Mouse (Mus musculus) neural tube, embryonic 12.5 days (tissue): ENCODE measurements around the gene Pdzd7. TPM values are rescaled to one million over a fixed set of nuclear protein-coding genes. Genes with fewer than 3 reads are reported as not detected.
A peak's percentile ranks its signal among the peaks of the same experiment; 100 is the strongest.
"Not testable (repeated sequence)": the region's sequence is repeated elsewhere in the genome, so short reads cannot be mapped to it uniquely, and the experiment has no call there.

Source experiments
- ATAC-seq: fragments of 200-750 bp; cut with Nextera tagmentation; 2 replicates; pipeline ENCODE4 v1.8.0; 2017; ENCODE audit warnings: low read depth, mild to moderate bottlenecking, moderate TSS enrichment, moderate library complexity; ENCODE audit not compliant: low FRiP score
- H3K27ac ChIP-seq: fragments of 300-500 bp; sonication (generic); 2 replicates; pipeline ENCODE4 v1.5.1; 2016
- H3K27me3 ChIP-seq: fragments of 300-500 bp; sonication (generic); replicated peaks from 2 replicates; pipeline ENCODE4 v1.6.1; 2016; ENCODE audit warnings: mild to moderate bottlenecking
- H3K36me3 ChIP-seq: fragments of 300-500 bp; sonication (generic); 2 replicates; pipeline ENCODE4 v1.6.1; 2016; ENCODE audit warnings: mild to moderate bottlenecking
- H3K4me1 ChIP-seq: fragments of 300-500 bp; sonication (generic); 2 replicates; pipeline ENCODE4 v1.6.1; 2016
- H3K4me2 ChIP-seq: fragments of 300-500 bp; sonication (generic); replicated peaks from 2 replicates; pipeline ENCODE4 v1.6.1; 2016; ENCODE audit warnings: mild to moderate bottlenecking
- H3K4me3 ChIP-seq: fragments of 300-500 bp; sonication (generic); 2 replicates; pipeline ENCODE4 v1.5.1; 2016
- H3K9ac ChIP-seq: fragments of 300-500 bp; sonication (generic); 2 replicates; pipeline ENCODE4 v1.6.1; 2016; ENCODE audit warnings: mild to moderate bottlenecking
- H3K9me3 ChIP-seq: fragments of 300-500 bp; sonication (generic); 2 replicates; pipeline ENCODE4 v1.6.1; 2016; ENCODE audit warnings: mild to moderate bottlenecking
- WGBS: fragments of 180-500 bp; shearing (Covaris S2); methylation state at CpG from one replicate; pipeline ENCODE4 v1.1.7; 2016; 5-methylcytosine and 5-hydroxymethylcytosine counted together
- polyA plus RNA-seq: library from polyadenylated mRNA; unstranded; fragments of >200 nt; fragmentation: Nextera tagmentation; extraction: Ambion mirVana; gene quantifications from 2 replicates; pipeline ENCODE4 v1.2.1, GENCODE M21; 2016

The Pdzd7 gene
- polyA plus RNA-seq, 1 experiment from 2014 or later, result 0.63 TPM

GRCm38 (mm10) chr19:45038198-45038597 lies 7.3 kb downstream of the Pdzd7 start:
- not testable (repeated sequence) for H3K27ac ChIP-seq, H3K9ac ChIP-seq, H3K4me3 ChIP-seq, H3K4me1 ChIP-seq, H3K36me3 ChIP-seq, H3K9me3 ChIP-seq, ATAC-seq, H3K4me2 ChIP-seq
- WGBS, result 92% methylated on average over 7 of the region's 7 CpGs
- H3K27me3 ChIP-seq, result peaks cover 18% of the 10 kb centered on the region

DNA sequence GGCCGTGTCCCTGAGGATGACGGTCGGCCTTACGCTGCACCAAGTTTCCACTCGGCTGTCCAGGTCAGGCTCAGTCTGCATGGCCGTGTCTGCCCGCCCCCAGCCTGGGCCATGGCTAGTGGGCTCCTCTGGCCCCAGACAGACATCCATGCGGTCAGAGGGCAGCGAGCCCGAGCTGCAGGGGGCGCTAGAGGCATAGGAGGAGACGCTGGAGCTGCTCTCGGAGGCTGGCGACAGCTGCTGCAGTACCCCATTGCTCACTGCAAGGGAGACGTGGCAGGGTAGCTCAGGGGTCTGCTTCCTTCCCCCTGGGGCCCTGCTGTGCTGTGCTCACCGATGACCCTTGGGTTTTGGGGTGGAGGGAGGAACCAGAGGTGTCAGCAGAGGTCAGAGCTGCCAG lies 8.7 kb downstream of the Pdzd7 start:
- H3K9me3 ChIP-seq, result no peaks in the 10 kb centered on the region
- no peak overlapping the region for H3K4me2 ChIP-seq
- 28% methylated on average over 16 of the region's 16 CpGs for WGBS
- no peak overlapping the region for H3K27ac ChIP-seq
- ATAC-seq, result no peak
- H3K27me3 ChIP-seq, result peaks cover 18% of the 10 kb centered on the region
- H3K4me1 ChIP-seq, result peaks cover 20% of the 10 kb centered on the region; the same call in 1 of the 2 replicates
- no peak overlapping the region for H3K4me3 ChIP-seq
- no peaks in the 10 kb centered on the region for H3K36me3 ChIP-seq
- H3K9ac ChIP-seq, result no peak overlapping the region

- peaks cover 24% of the 10 kb centered on the region for H3K4me1 ChIP-seq
- WGBS, result 48% methylated on average over 17 of the region's 17 CpGs
These were observed 12.8 kb downstream of the Pdzd7 start for GRCm38 (mm10) chr19:45032570-45033332.

DNA sequence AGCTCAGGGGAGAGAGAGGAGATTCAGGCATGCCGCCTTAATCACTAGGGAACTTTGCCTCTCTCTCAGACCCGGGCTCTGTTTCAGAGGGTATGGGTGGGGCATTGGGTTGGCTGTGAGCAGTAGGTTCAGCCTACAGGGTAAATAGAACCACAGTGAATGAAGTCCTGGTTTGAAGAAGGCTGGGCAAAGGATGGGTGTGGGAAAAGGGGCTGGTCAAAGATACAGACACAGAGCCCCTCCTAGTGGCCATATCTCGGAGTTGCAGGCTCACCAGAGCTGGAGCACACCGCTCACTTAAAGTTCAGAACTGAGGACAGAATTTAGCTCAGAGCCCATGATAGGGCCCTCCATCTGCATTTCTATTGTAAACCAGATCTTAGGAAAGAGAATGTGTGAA lies 13.7 kb downstream of the Pdzd7 start:
- H3K9me3 ChIP-seq, result no peaks in the 10 kb centered on the region
- H3K4me3 ChIP-seq, result no peak overlapping the region
- peak; percentile 35; the same call in 1 of the 2 replicates for ATAC-seq
- H3K36me3 ChIP-seq, result peaks cover 15% of the 10 kb centered on the region
- 21% methylated on average over 4 of the region's 4 CpGs for WGBS
- no peak overlapping the region for H3K27ac ChIP-seq
- no peak overlapping the region for H3K4me2 ChIP-seq
- H3K9ac ChIP-seq, result no peak overlapping the region
- 0 out of 2 replicates have a peak, but pooled peaks cover 3% of the 10 kb centered on the region for H3K27me3 ChIP-seq
- peaks cover 28% of the 10 kb centered on the region for H3K4me1 ChIP-seq

More at GRCm38 (mm10) chr19:45032570-45033332, 12.8 kb downstream of the Pdzd7 start:
- Histone ChIP-seq H3K27ac (no peak overlapping the region), H3K4me2 (no peak overlapping the region), H3K9ac (no peak overlapping the region), H3K9me3 (no peaks in the 10 kb centered on the region), H3K27me3 (0 out of 2 replicates have a peak, but pooled peaks cover 3% of the 10 kb centered on the region), H3K4me3 (no peak overlapping the region), H3K36me3 (peaks cover 6% of the 10 kb centered on the region)
- ATAC-seq, result no peak

- no peak overlapping the region for H3K4me3 ChIP-seq
- H3K9me3 ChIP-seq, result no peaks in the 10 kb centered on the region
- H3K36me3 ChIP-seq, result peaks cover 22% of the 10 kb centered on the region
- peak; percentile 34; the same call in 1 of the 2 replicates for ATAC-seq
- H3K27ac ChIP-seq, result no peak overlapping the region
- H3K9ac ChIP-seq, result no peak overlapping the region
- H3K4me2 ChIP-seq, result peak overlapping the region; percentile 36
- WGBS, result 41% methylated on average over 20 of the region's 20 CpGs
- H3K4me1 ChIP-seq, result peaks cover 28% of the 10 kb centered on the region
- H3K27me3 ChIP-seq, result 0 out of 2 replicates have a peak, but pooled peaks cover 3% of the 10 kb centered on the region
These were observed 14.5 kb downstream of the Pdzd7 start for GRCm38 (mm10) chr19:45030746-45031693.

- Histone ChIP-seq H3K4me1 (peaks cover 28% of the 10 kb centered on the region), H3K27ac (no peak overlapping the region), H3K4me3 (no peak overlapping the region), H3K9me3 (no peaks in the 10 kb centered on the region), H3K9ac (no peak overlapping the region), H3K4me2 (no peak overlapping the region), H3K36me3 (peaks cover 31% of the 10 kb centered on the region), H3K27me3 (no peaks in the 10 kb centered on the region)
- WGBS, result 34% methylated on average over 8 of the region's 8 CpGs
- 0 out of 2 replicates have a peak, but pooled peaks have one; percentile 10 for ATAC-seq
These were observed 15.4 kb downstream of the Pdzd7 start for GRCm38 (mm10) chr19:45030111-45030510.

- Histone ChIP-seq H3K4me2 (no peak overlapping the region), H3K9ac (no peak overlapping the region), H3K27me3 (no peaks in the 10 kb centered on the region), H3K36me3 (peaks cover 35% of the 10 kb centered on the region), H3K4me1 (peaks cover 28% of the 10 kb centered on the region), H3K4me3 (no peak overlapping the region), H3K27ac (no peak overlapping the region), H3K9me3 (no peaks in the 10 kb centered on the region)
- 60% methylated on average over 9 of the region's 9 CpGs for WGBS
- no peak for ATAC-seq
These were observed 15.9 kb downstream of the Pdzd7 start for GRCm38 (mm10) chr19:45029571-45029970.

DNA sequence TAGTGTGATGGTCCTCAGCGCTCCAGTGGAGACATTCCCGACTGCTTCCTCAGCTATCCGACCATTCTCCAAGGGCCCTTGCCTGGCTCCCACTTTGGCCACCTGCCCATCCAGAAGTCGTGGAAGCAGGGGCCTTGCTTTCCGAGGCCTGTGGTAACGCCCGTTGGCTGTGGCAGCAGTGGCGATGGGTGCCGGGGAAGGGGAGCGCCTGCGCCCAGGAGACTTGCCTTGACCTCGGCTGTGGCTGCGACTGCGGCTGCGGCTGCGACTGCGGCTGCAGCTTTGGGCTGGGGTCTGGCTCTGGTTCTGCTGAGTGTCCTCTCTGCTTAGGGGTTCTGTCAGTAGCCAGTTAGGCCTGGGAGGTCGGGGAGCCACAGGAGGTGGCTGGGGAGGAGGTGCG lies 16.8 kb downstream of the Pdzd7 start:
- Histone ChIP-seq H3K4me1 (peaks cover 28% of the 10 kb centered on the region), H3K36me3 (peaks cover 41% of the 10 kb centered on the region), H3K4me3 (no peak overlapping the region), H3K27me3 (no peaks in the 10 kb centered on the region), H3K9me3 (no peaks in the 10 kb centered on the region), H3K27ac (no peak overlapping the region), H3K9ac (no peak overlapping the region), H3K4me2 (no peak overlapping the region)
- WGBS, result 66% methylated on average over 19 of the region's 19 CpGs
- no peak for ATAC-seq

- H3K4me3 ChIP-seq, result no peak overlapping the region
- no peak for ATAC-seq
- no peak overlapping the region for H3K9ac ChIP-seq
- no peak overlapping the region for H3K27ac ChIP-seq
- H3K4me2 ChIP-seq, result no peak overlapping the region
- peaks cover 47% of the 10 kb centered on the region for H3K36me3 ChIP-seq
- no peaks in the 10 kb centered on the region for H3K9me3 ChIP-seq
- WGBS, result 78% methylated on average over 6 of the region's 6 CpGs
- H3K27me3 ChIP-seq, result no peaks in the 10 kb centered on the region
- peaks cover 25% of the 10 kb centered on the region for H3K4me1 ChIP-seq
These were observed 17.7 kb downstream of the Pdzd7 start for GRCm38 (mm10) chr19:45027848-45028247.

- H3K9me3 ChIP-seq, result no peaks in the 10 kb centered on the region
- H3K36me3 ChIP-seq, result peaks cover 51% of the 10 kb centered on the region
- H3K9ac ChIP-seq, result no peak overlapping the region
- WGBS, result 73% methylated on average over 6 of the region's 6 CpGs
- ATAC-seq, result no peak
- no peak overlapping the region for H3K4me3 ChIP-seq
- H3K27me3 ChIP-seq, result no peaks in the 10 kb centered on the region
- no peak overlapping the region for H3K4me2 ChIP-seq
- H3K4me1 ChIP-seq, result peaks cover 18% of the 10 kb centered on the region
- no peak overlapping the region for H3K27ac ChIP-seq
These were observed 18.4 kb downstream of the Pdzd7 start for GRCm38 (mm10) chr19:45026958-45027670.

DNA sequence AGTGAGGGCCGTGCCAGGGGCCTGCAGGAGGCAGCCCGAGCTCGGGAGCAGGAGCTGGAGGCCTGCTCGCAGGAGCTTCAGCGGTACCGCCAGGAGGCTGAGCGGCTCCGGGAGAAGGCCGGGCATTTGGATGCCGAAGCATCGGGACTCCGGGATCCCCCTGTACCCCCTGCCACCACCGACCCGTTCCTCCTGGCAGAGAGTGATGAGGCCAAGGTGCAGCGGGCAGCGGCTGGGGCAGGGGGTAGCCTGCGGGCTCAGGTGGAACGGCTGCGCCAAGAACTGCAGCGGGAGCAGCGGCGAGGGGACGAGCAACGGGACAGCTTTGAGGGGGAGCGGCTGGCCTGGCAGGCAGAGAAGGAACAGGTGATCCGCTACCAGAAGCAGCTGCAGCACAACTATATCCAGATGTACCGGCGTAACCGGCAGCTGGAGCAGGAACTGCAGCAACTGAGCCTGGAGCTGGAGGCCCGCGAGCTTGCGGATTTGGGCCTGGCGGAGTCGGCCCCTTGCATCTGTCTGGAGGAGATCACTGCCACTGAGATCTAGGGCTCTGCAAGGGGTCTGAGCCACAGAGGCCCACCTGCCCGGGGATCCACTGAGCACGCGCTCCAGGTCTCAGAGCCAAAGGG lies 19.5 kb downstream of the Pdzd7 start:
- ATAC-seq, result no peak
- 93% methylated on average over 37 of the region's 37 CpGs for WGBS
- no peak overlapping the region for H3K27ac ChIP-seq
- no peak overlapping the region for H3K4me3 ChIP-seq
- no peaks in the 10 kb centered on the region for H3K9me3 ChIP-seq
- H3K36me3 ChIP-seq, result peaks cover 61% of the 10 kb centered on the region
- H3K9ac ChIP-seq, result no peak overlapping the region
- no peaks in the 10 kb centered on the region for H3K27me3 ChIP-seq
- H3K4me2 ChIP-seq, result no peak overlapping the region
- peaks cover 21% of the 10 kb centered on the region for H3K4me1 ChIP-seq
